Mouse (Mus musculus): ENCODE results near the gene Slc23a4.

The Slc23a4 gene

DNA sequence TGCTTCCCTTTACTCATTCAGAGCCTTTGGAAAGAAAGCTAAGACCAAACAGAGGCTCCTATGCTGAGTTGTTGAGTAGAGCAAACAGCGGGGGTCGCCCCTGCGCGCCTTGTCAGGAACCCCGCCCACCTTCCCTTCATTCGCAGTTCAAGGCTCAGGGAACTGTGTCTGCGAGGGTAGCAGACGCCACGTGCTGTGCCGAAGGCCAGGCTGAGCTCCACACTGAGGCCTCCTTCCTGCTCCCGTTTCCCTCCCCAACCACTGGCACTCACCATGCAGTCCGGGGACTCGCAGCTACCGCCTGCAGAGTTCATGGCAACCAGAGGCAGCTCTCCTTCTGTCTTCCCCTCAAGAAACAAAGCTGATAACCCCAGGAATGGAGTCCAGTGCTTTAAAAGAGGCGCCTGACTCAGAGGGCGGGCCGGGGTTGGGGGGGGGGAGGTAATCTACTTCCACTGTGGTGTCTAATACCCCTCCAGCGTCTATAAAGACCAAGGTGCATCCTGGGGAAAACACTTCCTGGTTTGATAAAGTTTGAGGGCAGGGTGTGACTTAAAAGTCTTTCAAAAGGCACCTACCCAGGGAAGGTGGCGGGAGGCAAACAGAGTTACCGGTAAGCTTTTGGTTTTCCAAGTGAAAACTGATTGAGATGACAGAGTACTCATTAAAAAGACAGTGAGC is at the start of gene Slc23a4:
Slc23a4 (minus strand) TSS at position 324 of the 681 bp plus-strand sequence.
- CTCF ChIA-PET, result interaction anchor here (0.6 to 0.8 kb wide), 4 partner anchors 53 to 205 kb away, joined by 3 to 4 read pairs (median 4); no protein-coding TSS in a partner anchor

- CTCF ChIA-PET, result no interaction called here
These were observed 45.1 kb upstream of the Slc23a4 start for GRCm38 (mm10) chr6:35033341-35033740.

- CTCF ChIA-PET, result no interaction called here
These were observed 44.5 kb upstream of the Slc23a4 start for GRCm38 (mm10) chr6:35032704-35033103.

GRCm38 (mm10) chr6:35030811-35031210 is 42.6 kb upstream of the Slc23a4 start:
- CTCF ChIA-PET, result no interaction called here

GRCm38 (mm10) chr6:35030226-35030625 is 42.0 kb upstream of the Slc23a4 start:
- CTCF ChIA-PET, result no interaction called here

DNA sequence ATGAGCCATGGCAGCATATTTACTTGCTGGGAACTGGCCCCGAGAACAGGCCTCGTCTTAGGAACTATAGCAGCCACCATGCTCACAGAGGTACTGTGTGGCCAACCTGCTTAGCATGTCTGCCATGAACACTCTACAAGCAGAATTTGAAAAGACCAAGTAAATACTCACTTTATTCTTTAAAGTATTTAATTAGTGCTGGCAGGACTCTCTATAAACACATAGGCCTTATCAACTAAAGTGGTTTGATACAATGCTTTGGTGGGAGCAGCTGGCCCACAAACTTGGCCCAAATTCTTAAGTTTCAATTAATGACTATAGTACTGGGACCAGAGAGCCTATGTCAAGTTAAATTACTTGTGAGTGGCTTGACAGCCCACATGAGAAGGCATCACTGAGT is 39.8 kb upstream of the Slc23a4 start:
- CTCF ChIA-PET, result interaction anchor here (0.7 kb wide), 1 partner anchor 12 kb away, joined by 4 read pairs; no protein-coding TSS in a partner anchor

GRCm38 (mm10) chr6:35027257-35027656 is 39.1 kb upstream of the Slc23a4 start:
- CTCF ChIA-PET, result no interaction called here

DNA sequence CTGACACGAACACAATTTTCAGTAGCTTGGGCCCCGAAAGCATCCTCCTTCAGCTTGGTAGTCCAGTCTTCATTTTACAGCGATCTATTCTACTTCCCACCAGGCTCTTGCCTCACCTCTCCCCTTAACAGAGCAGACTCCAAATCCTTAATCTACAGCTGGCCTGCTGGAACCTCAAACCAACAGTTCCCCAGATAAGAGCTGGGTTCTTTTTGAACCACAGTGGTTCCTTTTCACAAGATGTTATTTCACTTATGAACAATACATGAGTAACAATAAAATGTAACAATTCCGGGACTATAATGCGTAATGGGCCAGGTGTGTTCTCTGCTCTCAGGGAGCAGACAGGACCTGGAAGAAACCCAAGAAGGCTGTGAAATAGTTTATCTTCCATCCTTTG is 28.4 kb upstream of the Slc23a4 start:
- CTCF ChIA-PET, result interaction anchor here (0.5 kb wide), 1 partner anchor 184 kb away, joined by 4 read pairs; no protein-coding TSS in a partner anchor

DNA sequence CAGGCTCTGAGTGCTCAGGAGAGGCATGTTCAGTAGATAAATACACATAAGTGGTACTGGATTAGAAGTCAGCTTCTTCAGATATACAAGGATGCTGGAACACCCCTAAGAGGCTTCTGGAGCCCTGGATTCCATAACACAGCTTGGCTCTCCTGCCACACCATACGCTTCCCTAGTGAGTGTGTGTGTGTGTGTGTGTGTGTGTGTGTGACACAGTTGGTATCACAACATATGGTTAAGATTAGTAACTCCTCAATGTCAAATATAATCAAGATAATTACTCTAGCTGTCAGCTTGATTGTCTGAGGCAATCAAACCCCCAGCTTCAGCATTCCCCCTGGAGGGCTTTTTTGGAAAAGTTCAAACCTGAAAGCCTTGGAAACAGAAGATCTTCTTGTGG is 23.7 kb upstream of the Slc23a4 start:
- CTCF ChIA-PET, result no interaction called here

- CTCF ChIA-PET, result no interaction called here
These were observed 22.5 kb upstream of the Slc23a4 start for GRCm38 (mm10) chr6:35010705-35011104.

DNA sequence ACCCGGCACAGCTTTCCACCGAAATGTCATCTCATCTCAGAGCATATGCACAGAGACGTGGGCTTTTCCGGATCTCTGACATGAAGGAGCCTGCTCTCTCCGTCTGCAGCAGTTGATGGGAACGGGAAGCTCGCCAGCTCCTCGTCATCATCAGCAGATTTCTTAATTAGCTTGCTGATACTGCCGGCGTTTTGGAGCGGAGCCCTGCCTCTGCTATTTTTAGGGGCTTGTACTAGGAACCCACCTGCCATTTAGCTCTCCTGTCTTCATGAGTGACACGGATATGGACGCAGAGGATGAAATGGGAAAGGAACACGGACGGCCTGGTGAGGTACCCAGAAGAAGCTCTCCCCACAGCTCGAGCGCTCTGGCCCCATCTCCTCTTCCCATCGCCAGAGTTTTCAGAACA is 14.1 kb upstream of the Slc23a4 start:
- CTCF ChIA-PET, result no interaction called here

GRCm38 (mm10) chr6:34999101-34999500 is 10.9 kb upstream of the Slc23a4 start:
- CTCF ChIA-PET, result no interaction called here

- CTCF ChIA-PET, result no interaction called here
These were observed 8.3 kb upstream of the Slc23a4 start for GRCm38 (mm10) chr6:34996496-34996895.

DNA sequence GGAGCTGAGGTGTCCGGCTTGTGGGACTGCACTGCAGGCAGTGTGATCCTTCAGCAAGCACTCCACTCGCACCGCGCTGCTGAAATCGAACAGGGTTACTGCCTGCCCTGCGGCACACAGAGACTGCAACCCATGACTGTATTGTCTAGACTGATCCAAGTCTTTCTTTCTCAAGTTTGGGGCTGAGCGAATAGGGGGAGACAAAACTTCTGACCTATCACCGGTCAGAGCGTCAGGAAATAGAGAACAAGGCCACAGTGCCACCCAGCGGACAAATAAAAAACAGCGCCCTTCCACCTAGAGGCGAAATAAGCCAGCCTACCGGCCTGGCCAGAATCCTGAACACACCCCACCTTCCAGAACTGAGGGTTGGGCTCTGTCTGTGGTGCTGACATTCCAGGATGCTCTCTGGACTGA is 7.1 kb upstream of the Slc23a4 start:
- CTCF ChIA-PET, result no interaction called here

DNA sequence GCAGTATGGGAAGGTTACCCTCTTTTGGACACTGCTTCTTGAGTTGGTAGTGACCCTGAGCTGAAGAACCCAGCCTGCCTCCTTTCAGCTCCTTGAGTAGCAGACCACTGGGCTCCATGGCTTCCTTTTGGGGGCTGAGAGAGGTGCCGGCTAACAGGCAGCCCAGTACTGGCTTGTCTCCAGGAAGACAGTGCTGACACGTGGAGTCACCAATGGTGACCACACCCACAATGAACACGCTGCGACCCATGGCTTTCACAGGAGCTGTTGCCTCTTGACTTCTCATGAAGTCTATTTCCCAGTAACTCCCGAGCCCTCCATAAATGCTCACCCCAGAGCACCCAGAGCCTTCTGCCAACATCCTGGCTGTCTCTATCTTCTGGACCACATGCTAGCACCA is 6.5 kb upstream of the Slc23a4 start:
- CTCF ChIA-PET, result no interaction called here

DNA sequence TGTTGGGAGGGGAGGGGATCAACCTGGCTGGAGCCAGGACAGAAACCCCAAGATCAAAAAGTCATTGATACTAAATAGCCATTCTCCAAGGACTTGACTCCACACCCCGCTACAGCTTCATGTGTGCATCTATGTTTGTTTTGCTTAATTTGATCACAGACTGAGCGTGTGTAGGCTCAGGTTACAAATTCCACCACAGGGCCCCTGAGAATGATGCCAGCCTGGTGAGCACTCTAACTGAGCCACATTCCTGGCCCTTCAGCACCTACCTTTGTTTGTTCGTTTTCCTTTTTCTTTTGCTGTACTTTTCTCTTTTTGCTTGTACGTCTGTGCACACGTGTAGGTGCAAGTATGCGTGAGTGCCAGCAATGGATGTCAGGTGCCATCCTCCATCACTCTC is 1.1 kb upstream of the Slc23a4 start:
- CTCF ChIA-PET, result no interaction called here

DNA sequence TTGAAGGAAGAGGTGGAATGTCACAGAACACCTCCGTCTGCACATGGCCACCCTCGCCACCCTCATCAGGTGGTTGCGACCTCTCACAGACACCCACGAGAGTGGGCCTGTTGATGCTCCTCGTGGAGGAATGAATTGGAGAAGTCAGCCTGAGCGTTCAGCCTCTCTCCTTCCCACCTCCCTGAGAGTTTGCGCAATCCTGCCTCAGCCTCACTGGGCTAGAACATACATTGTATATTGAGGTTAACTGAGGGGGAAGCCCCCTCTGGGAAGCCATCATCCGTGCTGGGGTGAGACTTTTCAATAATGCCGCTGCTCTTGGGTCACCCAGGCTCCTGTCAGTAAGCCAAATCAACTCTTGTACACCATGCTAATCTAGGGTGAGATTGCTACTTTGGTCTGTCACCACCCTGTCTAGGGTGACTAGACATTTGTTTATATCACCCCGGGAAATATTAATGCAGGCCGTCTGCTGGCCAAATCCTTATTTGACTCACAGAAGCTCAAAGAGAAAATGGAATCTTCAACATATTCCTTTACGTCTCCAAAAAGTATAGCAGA is 1.0 kb downstream of the Slc23a4 start:
- CTCF ChIA-PET, result interaction anchor here (0.8 kb wide), 1 partner anchor 94 kb away, joined by 3 read pairs; no protein-coding TSS in a partner anchor

- CTCF ChIA-PET, result no interaction called here
These were observed 7.5 kb downstream of the Slc23a4 start for GRCm38 (mm10) chr6:34980661-34981060.

DNA sequence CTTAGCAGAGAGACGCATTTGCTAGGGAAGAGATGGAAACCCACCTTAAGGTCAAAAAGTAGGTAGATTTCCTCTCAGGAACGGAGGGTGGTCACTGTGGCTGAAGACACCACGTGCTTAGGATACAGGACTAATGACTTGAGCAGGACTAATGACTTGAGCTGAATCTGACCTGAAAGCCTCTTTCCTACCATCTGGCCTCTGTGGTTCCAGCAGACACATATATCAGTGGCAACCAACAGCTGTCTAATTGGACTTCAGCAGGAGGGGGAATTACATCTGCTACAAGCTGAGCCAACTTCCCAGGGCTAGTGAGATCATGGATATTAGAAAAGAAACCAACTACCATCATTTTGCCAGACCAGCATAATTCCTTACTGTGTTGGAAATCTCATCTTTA is 8.9 kb downstream of the Slc23a4 start:
- CTCF ChIA-PET, result no interaction called here

DNA sequence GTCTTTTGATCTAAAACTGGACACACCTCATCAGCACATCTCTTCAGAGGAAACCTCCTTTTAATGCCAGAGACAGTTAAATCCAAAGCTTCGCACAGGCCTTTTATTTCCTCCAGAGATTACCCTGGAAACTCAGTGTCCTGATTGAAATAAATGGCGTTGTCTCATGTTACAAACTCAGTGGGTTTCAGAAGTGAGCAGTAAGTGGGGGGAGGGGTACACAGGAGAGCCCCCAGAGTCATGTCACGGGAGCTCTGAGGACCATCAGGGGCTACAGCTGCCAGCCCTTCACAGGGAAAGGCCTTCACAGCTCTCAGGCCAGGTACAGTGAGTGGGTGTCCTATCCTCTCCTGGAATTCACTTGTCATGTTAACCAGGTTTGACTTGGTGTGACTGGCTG is 17.0 kb downstream of the Slc23a4 start:
- CTCF ChIA-PET, result no interaction called here

DNA sequence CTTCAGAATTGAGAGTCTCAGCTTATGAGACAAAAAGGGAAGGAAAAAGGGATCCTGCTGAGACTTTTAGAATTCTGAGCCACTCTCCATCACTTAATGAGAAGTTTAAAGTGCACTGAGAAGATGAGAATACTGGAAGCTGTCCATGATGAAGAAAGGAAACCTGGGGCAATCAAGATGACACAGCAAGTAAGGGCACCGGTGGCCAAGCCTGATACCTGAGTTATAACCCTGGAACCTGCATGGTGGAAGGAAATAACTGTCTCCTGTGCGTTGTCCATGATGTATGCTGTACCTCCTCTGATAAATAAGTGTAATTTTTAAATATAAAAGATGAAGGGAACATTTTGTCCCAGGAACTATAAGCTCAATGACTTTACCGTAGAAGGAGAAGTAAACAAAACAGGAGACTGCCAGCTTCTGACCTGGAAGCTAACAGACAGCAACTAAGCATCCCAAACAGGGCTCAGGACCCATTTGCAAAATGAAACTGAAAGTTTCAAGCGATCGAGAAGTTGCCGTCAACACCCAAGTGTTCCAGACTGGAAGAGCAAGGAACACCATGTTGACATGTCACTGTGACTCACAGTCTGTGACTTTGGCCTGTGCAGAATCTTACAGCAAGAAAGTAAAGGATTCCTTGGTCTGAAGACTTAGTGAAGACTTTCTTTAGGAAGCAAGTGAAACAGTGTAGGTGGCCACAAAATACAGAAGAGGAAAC is 22.2 kb downstream of the Slc23a4 start:
- CTCF ChIA-PET, result interaction anchor here (0.5 kb wide), 1 partner anchor 595 kb away, joined by 7 read pairs; no protein-coding TSS in a partner anchor

GRCm38 (mm10) chr6:34964550-34964949 is 23.7 kb downstream of the Slc23a4 start:
- CTCF ChIA-PET, result no interaction called here

GRCm38 (mm10) chr6:34959131-34959530 is 29.1 kb downstream of the Slc23a4 start:
- CTCF ChIA-PET, result no interaction called here

All from spleen, embryonic (tissue).